Mouse (Mus musculus): ENCODE results near the gene Spag9.
"Not testable (repeated sequence)": the region's sequence is repeated elsewhere in the genome, so short reads cannot be mapped to it uniquely, and the experiment has no call there.

The Spag9 gene

GRCm38 (mm10) chr11:93987026-93987425 lies 8.9 kb upstream of the Spag9 start:
- no peak for DNase-seq

- peak; percentile 17 for DNase-seq
These were observed 8.1 kb upstream of the Spag9 start for GRCm38 (mm10) chr11:93987625-93988327.

GRCm38 (mm10) chr11:93988328-93989062 lies 7.4 kb upstream of the Spag9 start:
- DNase-seq = peak; percentile 74

GRCm38 (mm10) chr11:93994531-93994930 lies 1.4 kb upstream of the Spag9 start:
- DNase-seq = peak; percentile 4

- DNase-seq = peak; percentile 95
These were observed 676 bp upstream of the Spag9 start for GRCm38 (mm10) chr11:93995111-93995719.

- peak; percentile 64 for DNase-seq
These were observed 632 bp downstream of the Spag9 start for GRCm38 (mm10) chr11:93996306-93997140.

GRCm38 (mm10) chr11:93997141-93997775 lies 1.4 kb downstream of the Spag9 start:
- DNase-seq = peak; percentile 77

- no peak for DNase-seq
These were observed 3.4 kb downstream of the Spag9 start for GRCm38 (mm10) chr11:93999276-93999675.

- no peak for DNase-seq
These were observed 7.5 kb downstream of the Spag9 start for GRCm38 (mm10) chr11:94003346-94003745.

GRCm38 (mm10) chr11:94019091-94019490 lies 23.2 kb downstream of the Spag9 start:
- DNase-seq = no peak

GRCm38 (mm10) chr11:94020403-94020802 lies 24.5 kb downstream of the Spag9 start:
- DNase-seq = peak; percentile 58

- no peak for DNase-seq
These were observed 30.4 kb downstream of the Spag9 start for GRCm38 (mm10) chr11:94026289-94026688.

- DNase-seq = no peak
These were observed 36.2 kb downstream of the Spag9 start for GRCm38 (mm10) chr11:94032084-94032483.

- no peak for DNase-seq
These were observed 37.1 kb downstream of the Spag9 start for GRCm38 (mm10) chr11:94032971-94033370.

GRCm38 (mm10) chr11:94035974-94036373 lies 40.1 kb downstream of the Spag9 start:
- DNase-seq = peak; percentile 15

GRCm38 (mm10) chr11:94041475-94041874 lies 45.6 kb downstream of the Spag9 start:
- DNase-seq = no peak

GRCm38 (mm10) chr11:94042301-94042700 lies 46.4 kb downstream of the Spag9 start:
- DNase-seq = not testable (repeated sequence)

- DNase-seq = peak; percentile 89
These were observed 48.4 kb downstream of the Spag9 start for GRCm38 (mm10) chr11:94043998-94044985.

- peak; percentile 7 for DNase-seq
These were observed 49.1 kb downstream of the Spag9 start for GRCm38 (mm10) chr11:94045016-94045415.

- no peak for DNase-seq
These were observed 51.4 kb downstream of the Spag9 start for GRCm38 (mm10) chr11:94047288-94047687.

- no peak for DNase-seq
These were observed 58.3 kb downstream of the Spag9 start for GRCm38 (mm10) chr11:94054176-94054575.
